Mouse (Mus musculus) embryonic fibroblast, embryonic 13.5 days (primary cell): ENCODE data around the gene Ppp1r14b.

Experiments used
- CTCF ChIP-seq: IDR thresholded peaks from 2 replicates; pipeline ENCODE4 v1.5.1; 2011; ENCODE audit warnings: mild to moderate bottlenecking, control low read depth, low read length, moderate library complexity, borderline replicate concordance; ENCODE audit not compliant: insufficient read depth
- POLR2A ChIP-seq: IDR thresholded peaks from 2 replicates; pipeline ENCODE4 v1.6.1; 2011; ENCODE audit warnings: low read depth, mild to moderate bottlenecking, control low read depth, low read length, moderate library complexity

DNA sequence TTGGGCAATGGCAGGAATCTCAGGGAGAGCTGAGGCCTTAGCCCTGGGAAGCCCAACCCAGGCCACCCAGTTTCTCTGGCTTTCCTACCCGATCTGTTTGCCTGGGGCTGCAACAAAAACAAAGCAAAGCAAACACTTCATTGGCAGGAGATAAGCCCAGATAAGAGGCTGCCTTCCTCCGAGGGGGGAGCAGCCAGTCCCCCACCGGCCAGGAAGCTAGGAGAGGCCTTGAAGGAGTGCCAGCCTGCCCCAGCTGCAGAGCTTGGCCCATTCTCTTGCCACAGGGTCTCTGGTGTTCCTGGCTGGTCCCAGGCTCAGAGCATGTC, 22.1 kb upstream of the Ppp1r14b start:
- TF ChIP-seq CTCF (no peak), POLR2A (no peak)
